ENCODE assay signal across 13 mouse cellular contexts in genomic region chr3:59243384-59243783, GRCm38 (mm10). TPM values are rescaled to one million over a fixed set of nuclear protein-coding genes. Genes with fewer than 3 reads are reported as not detected.
A peak's percentile ranks its signal among the peaks of the same experiment; 100 is the strongest.
DNase-seq lines count a peak whose midpoint lies in the region; ATAC-seq and TF ChIP-seq lines count a peak whose summit lies in the region.
"Had no signal": no experiment of that assay in that cellular context is flagged by ENCODE, and none has a peak within 500 bp of the region (broad histone marks: within the 10 kb centered on the region; RNA-seq: fewer than 3 reads in every experiment).

No protein-coding gene starts in this region.

- peak; percentile 12 for DNase-seq in hindbrain, postnatal 0 days (ENCODE audit: low spot score)
- DNase-seq in cerebellum, adult 9-10 months, result peak; percentile 52
- DNase-seq in layer of hippocampus, adult 9-11 months, result peak; percentile 77
- DNase-seq in right cerebral cortex, postnatal 10 days (ENCODE audit: low spot score in 2 of 2), result peak; percentile 85 to 87
- DNase-seq in T-cell, adult 2 months (ENCODE audit: low spot score), result no peak
- DNase-seq in adrenal gland, postnatal 25 days, result no peak
- DNase-seq: thymus, adult 18-20 months had no signal

- no peaks in the 10 kb centered on the region for H3K9me3 ChIP-seq in hindbrain, postnatal 0 days (ENCODE audit: low read length)
- no peaks in the 10 kb centered on the region for H3K9me3 ChIP-seq in hindbrain, embryonic 12.5 days (replicated peaks)
- no peaks in the 10 kb centered on the region for H3K9me3 ChIP-seq in intestine, embryonic 16.5 days (ENCODE audit: control insufficient read depth, low read length)
- H3K9me3 ChIP-seq: midbrain, embryonic 12.5 days had no signal

- H3K4me3 ChIP-seq in hindbrain, postnatal 0 days (ENCODE audit: low read length), result no peak overlapping the region
- no peak overlapping the region for H3K4me3 ChIP-seq in hindbrain, embryonic 12.5 days
- H3K4me3 ChIP-seq in intestine, embryonic 16.5 days (ENCODE audit: low read length), result no peak overlapping the region
- H3K4me3 ChIP-seq: midbrain, embryonic 12.5 days had no signal

- no peaks in the 10 kb centered on the region for H3K4me1 ChIP-seq in hindbrain, postnatal 0 days (ENCODE audit: insufficient read depth, low read length)
- H3K4me1 ChIP-seq in hindbrain, embryonic 12.5 days, result no peaks in the 10 kb centered on the region
- H3K4me1 ChIP-seq in intestine, embryonic 16.5 days (ENCODE audit: control insufficient read depth, insufficient read depth, low read length), result no peaks in the 10 kb centered on the region
- H3K4me1 ChIP-seq: midbrain, embryonic 12.5 days had no signal

- H3K4me2 ChIP-seq in hindbrain, postnatal 0 days (ENCODE audit: low read depth, low read length), result no peak overlapping the region
- H3K4me2 ChIP-seq in hindbrain, embryonic 12.5 days (replicated peaks), result no peak overlapping the region
- H3K4me2 ChIP-seq in intestine, embryonic 16.5 days (ENCODE audit: low read depth, low read length), result no peak overlapping the region
- H3K4me2 ChIP-seq: midbrain, embryonic 12.5 days had no signal

- TF ChIP-seq CTCF in hindbrain, postnatal 0 days (IDR thresholded peaks at IDR 0.05; ENCODE audit: low read depth), result no peak

- H3K27me3 ChIP-seq in hindbrain, postnatal 0 days (ENCODE audit: insufficient read depth, low read length), result no peaks in the 10 kb centered on the region
- no peaks in the 10 kb centered on the region for H3K27me3 ChIP-seq in hindbrain, embryonic 12.5 days
- no peaks in the 10 kb centered on the region for H3K27me3 ChIP-seq in intestine, embryonic 16.5 days (replicated peaks; ENCODE audit: control insufficient read depth, insufficient read depth, low read length)
- H3K27me3 ChIP-seq: midbrain, embryonic 12.5 days had no signal

- 69% methylated on average over 6 of the region's 6 CpGs for WGBS in hindbrain, postnatal 0 days
- 75% methylated on average over 6 of the region's 6 CpGs for WGBS in hindbrain, embryonic 12.5 days
- 73% methylated on average over 6 of the region's 6 CpGs for WGBS in intestine, embryonic 16.5 days

- ATAC-seq in hindbrain, postnatal 0 days, result no peak
- ATAC-seq in hindbrain, embryonic 12.5 days (ENCODE audit: low FRiP score), result no peak
- ATAC-seq in intestine, embryonic 16.5 days, result no peak

- H3K27ac ChIP-seq in hindbrain, postnatal 0 days, result no peak overlapping the region
- H3K27ac ChIP-seq in hindbrain, embryonic 12.5 days, result no peak overlapping the region
- no peak overlapping the region for H3K27ac ChIP-seq in intestine, embryonic 16.5 days (ENCODE audit: low read length)
- H3K27ac ChIP-seq: midbrain, embryonic 12.5 days had no signal

- no peak overlapping the region for H3K9ac ChIP-seq in hindbrain, postnatal 0 days (replicated peaks; ENCODE audit: low read length)
- H3K9ac ChIP-seq in hindbrain, embryonic 12.5 days, result no peak overlapping the region
- no peak overlapping the region for H3K9ac ChIP-seq in intestine, embryonic 16.5 days (ENCODE audit: low read depth, low read length)
- H3K9ac ChIP-seq: midbrain, embryonic 12.5 days had no signal

- no peaks in the 10 kb centered on the region for H3K36me3 ChIP-seq in hindbrain, postnatal 0 days (ENCODE audit: insufficient read depth, low read length)
- H3K36me3 ChIP-seq in hindbrain, embryonic 12.5 days, result no peaks in the 10 kb centered on the region
- no peaks in the 10 kb centered on the region for H3K36me3 ChIP-seq in intestine, embryonic 16.5 days (ENCODE audit: control insufficient read depth, insufficient read depth, low read length)
- H3K36me3 ChIP-seq: midbrain, embryonic 12.5 days had no signal

RNA-seq across cellular contexts. Expression of gene P2ry12, which starts 19.3 kb away (rescaled TPM):
- total RNA-seq in hindbrain, postnatal 0 days (2014; rRNA removed), result 8.3 and 17.8 TPM in 2 replicates
- polyA plus RNA-seq in hindbrain, postnatal 0 days (2015; fragmentation: Nextera tagmentation; extraction: Ambion mirVana), result 15.4 TPM in 2 replicates
- polyA plus RNA-seq in hindbrain, embryonic 12.5 days (2016; fragmentation: Nextera tagmentation; extraction: Ambion mirVana), result 4.3 and 5.4 TPM in 2 replicates
- 1.4 and 3.2 TPM in 2 replicates for total RNA-seq in adrenal gland, postnatal 25 days (2021)
- polyA plus RNA-seq in intestine, embryonic 16.5 days (2015; fragmentation: Nextera tagmentation; extraction: Ambion mirVana), result 1.7 and 2.2 TPM in 2 replicates

RNA-seq across cellular contexts. Expression of gene P2ry13, which starts 32.7 kb away (rescaled TPM):
- total RNA-seq in hindbrain, postnatal 0 days (2014; rRNA removed), result 3.6 and 4.4 TPM in 2 replicates
- polyA plus RNA-seq in hindbrain, postnatal 0 days (2015; fragmentation: Nextera tagmentation; extraction: Ambion mirVana), result 2.2 and 2.5 TPM in 2 replicates
- polyA plus RNA-seq in hindbrain, embryonic 12.5 days (2016; fragmentation: Nextera tagmentation; extraction: Ambion mirVana), result 1.2 and 1.4 TPM in 2 replicates
- 0.48 and 1.1 TPM in 2 replicates for total RNA-seq in adrenal gland, postnatal 25 days (2021)
- 1.3 and 1.6 TPM in 2 replicates for polyA plus RNA-seq in intestine, embryonic 16.5 days (2015; fragmentation: Nextera tagmentation; extraction: Ambion mirVana)

RNA-seq across cellular contexts. Expression of gene Gpr87, which starts 48.5 kb away (rescaled TPM):
- not detected in 2 replicates for total RNA-seq in hindbrain, postnatal 0 days (2014; rRNA removed)
- 0.13 TPM in 1 of 2 replicates, not detected in the other for polyA plus RNA-seq in hindbrain, postnatal 0 days (2015; fragmentation: Nextera tagmentation; extraction: Ambion mirVana)
- polyA plus RNA-seq in hindbrain, embryonic 12.5 days (2016; fragmentation: Nextera tagmentation; extraction: Ambion mirVana), result 0.43 TPM in 1 of 2 replicates, not detected in the other
- not detected in 2 replicates for total RNA-seq in adrenal gland, postnatal 25 days (2021)
- not detected in 2 replicates for polyA plus RNA-seq in intestine, embryonic 16.5 days (2015; fragmentation: Nextera tagmentation; extraction: Ambion mirVana)
- total RNA-seq: gastrocnemius, postnatal 4 days; liver, adult 2 months had no signal
- polyA plus RNA-seq: intestine, embryonic 14.5 days; liver, adult 2 months had no signal

Comparison
In these comparisons a context has a peak if more than half of its experiments do, and no peak if none do; other contexts are left out.
1. DNase-seq: peak in hindbrain, postnatal 0 days (single experiment), cerebellum, adult 9-10 months (single experiment), layer of hippocampus, adult 9-11 months (single experiment) and right cerebral cortex, postnatal 10 days (2 of 2); none in T-cell, adult 2 months (single experiment) and adrenal gland, postnatal 25 days (single experiment).